10 mouse cellular contexts compared by ENCODE assay signal in genomic region chr11:99071866-99072265, GRCm38 (mm10). TPM values are rescaled to one million over a fixed set of nuclear protein-coding genes. Genes with fewer than 3 reads are reported as not detected.
DNase-seq lines count a peak whose midpoint lies in the region; ATAC-seq and TF ChIP-seq lines count a peak whose summit lies in the region.
"Had no signal": no experiment of that assay in that cellular context is flagged by ENCODE, and none has a peak within 500 bp of the region (broad histone marks: within the 10 kb centered on the region; RNA-seq: fewer than 3 reads in every experiment).

No protein-coding gene starts in this region.

- TF ChIP-seq CTCF in brain, embryonic 14.5 days (IDR thresholded peaks at IDR 0.05; ENCODE audit: borderline replicate concordance, extremely low read depth, insufficient read depth, insufficient read length): no peak

- H3K9me3 ChIP-seq in hindbrain, embryonic 12.5 days (replicated peaks): no peaks in the 10 kb centered on the region
- H3K9me3 ChIP-seq in hindbrain, embryonic 14.5 days (ENCODE audit: control insufficient read depth, low read length): no peaks in the 10 kb centered on the region
- H3K9me3 ChIP-seq in embryonic facial prominence, embryonic 11.5 days (replicated peaks; ENCODE audit: control insufficient read depth, low read length): no peaks in the 10 kb centered on the region
- H3K9me3 ChIP-seq: liver, embryonic 13.5 days had no signal

- 5% methylated on average over 6 of the region's 6 CpGs for WGBS in hindbrain, embryonic 12.5 days
- 18% methylated on average over 6 of the region's 6 CpGs for WGBS in hindbrain, embryonic 14.5 days
- 3% methylated on average over 6 of the region's 6 CpGs for WGBS in embryonic facial prominence, embryonic 11.5 days

- H3K9ac ChIP-seq in hindbrain, embryonic 12.5 days: peak overlapping the region; percentile 32; the same call in 1 of the 2 replicates
- no peak overlapping the region for H3K9ac ChIP-seq in hindbrain, embryonic 14.5 days
- no peak overlapping the region for H3K9ac ChIP-seq in embryonic facial prominence, embryonic 11.5 days (replicated peaks; ENCODE audit: low read length)
- H3K9ac ChIP-seq: liver, embryonic 13.5 days had no signal

- H3K4me3 ChIP-seq in hindbrain, embryonic 12.5 days: no peak overlapping the region
- no peak overlapping the region for H3K4me3 ChIP-seq in hindbrain, embryonic 14.5 days (replicated peaks; ENCODE audit: low read length)
- no peak overlapping the region for H3K4me3 ChIP-seq in embryonic facial prominence, embryonic 11.5 days (ENCODE audit: low read depth, low read length)
- H3K4me3 ChIP-seq: heart, adult 2 months; liver, embryonic 13.5 days had no signal

- H3K4me2 ChIP-seq in hindbrain, embryonic 12.5 days (replicated peaks): peak overlapping the region; percentile 11; the same call in 1 of the 2 replicates
- no peak overlapping the region for H3K4me2 ChIP-seq in hindbrain, embryonic 14.5 days (replicated peaks)
- H3K4me2 ChIP-seq in embryonic facial prominence, embryonic 11.5 days (ENCODE audit: low read depth, low read length): no peak overlapping the region; the same call in 1 of the 2 replicates
- H3K4me2 ChIP-seq: liver, embryonic 13.5 days had no signal

- DNase-seq in hindbrain, embryonic 14.5 days (ENCODE audit: low spot score): no peak
- DNase-seq in brain, embryonic 14.5 days (ENCODE audit: low read depth): peak; percentile 35
- DNase-seq in embryonic facial prominence, embryonic 11.5 days (ENCODE audit: low spot score): peak; percentile 95
- peak; percentile 85 for DNase-seq in mesoderm, embryonic 11.5 days (ENCODE audit: low read depth, low spot score)
- DNase-seq in thymus, postnatal 10 days (ENCODE audit: low spot score in 2 of 2): no peak
- DNase-seq in cerebellum, postnatal 25 days: no peak
- DNase-seq: cerebellum, adult 9-11 months; heart, adult 2 months; liver, embryonic 13.5 days had no signal

- peak; percentile 35; the same call in 1 of the 2 replicates for ATAC-seq in hindbrain, embryonic 12.5 days (ENCODE audit: low FRiP score)
- ATAC-seq in hindbrain, embryonic 14.5 days (ENCODE audit: low FRiP score): no peak
- peak; percentile 93 for ATAC-seq in embryonic facial prominence, embryonic 11.5 days (replicated peaks; ENCODE audit: insufficient number of reproducible peaks, low FRiP score, low TSS enrichment, low read depth)

- no peaks in the 10 kb centered on the region for H3K36me3 ChIP-seq in hindbrain, embryonic 12.5 days
- no peaks in the 10 kb centered on the region for H3K36me3 ChIP-seq in hindbrain, embryonic 14.5 days (replicated peaks; ENCODE audit: control insufficient read depth, insufficient read depth)
- no peaks in the 10 kb centered on the region for H3K36me3 ChIP-seq in embryonic facial prominence, embryonic 11.5 days (replicated peaks; ENCODE audit: control insufficient read depth, insufficient read depth, low read depth, low read length)
- H3K36me3 ChIP-seq: liver, embryonic 13.5 days had no signal

- peak overlapping the region; percentile 46; the same call in 1 of the 2 replicates for H3K27ac ChIP-seq in hindbrain, embryonic 12.5 days
- H3K27ac ChIP-seq in hindbrain, embryonic 14.5 days: no peak overlapping the region
- H3K27ac ChIP-seq in embryonic facial prominence, embryonic 11.5 days (replicated peaks; ENCODE audit: low read depth, low read length): peak overlapping the region; percentile 88
- H3K27ac ChIP-seq: heart, adult 2 months; liver, embryonic 13.5 days had no signal

- H3K27me3 ChIP-seq in hindbrain, embryonic 12.5 days: no peaks in the 10 kb centered on the region
- H3K27me3 ChIP-seq in hindbrain, embryonic 14.5 days (ENCODE audit: control insufficient read depth, insufficient read depth, low read length): no peaks in the 10 kb centered on the region
- H3K27me3 ChIP-seq in embryonic facial prominence, embryonic 11.5 days (ENCODE audit: control insufficient read depth, insufficient read depth, low read length): no peaks in the 10 kb centered on the region
- H3K27me3 ChIP-seq: liver, embryonic 13.5 days had no signal

- peaks cover 22% of the 10 kb centered on the region for H3K4me1 ChIP-seq in hindbrain, embryonic 12.5 days
- peaks cover 2% of the 10 kb centered on the region; the same call in 1 of the 2 replicates for H3K4me1 ChIP-seq in hindbrain, embryonic 14.5 days (replicated peaks; ENCODE audit: control insufficient read depth, insufficient read depth, low read length)
- H3K4me1 ChIP-seq in embryonic facial prominence, embryonic 11.5 days (ENCODE audit: control insufficient read depth, insufficient read depth, low read length): peaks cover 12% of the 10 kb centered on the region

- TF ChIP-seq POLR2A in brain, embryonic 14.5 days (IDR thresholded peaks at IDR 0.05; ENCODE audit: borderline replicate concordance, extremely low read depth, insufficient read depth, insufficient read length, poor library complexity, severe bottlenecking): no peak

RNA-seq across cellular contexts. Expression of gene Tns4, which starts 17.2 kb away (rescaled TPM):
- 0.32 and 0.36 TPM in 2 replicates for polyA plus RNA-seq in hindbrain, embryonic 12.5 days (2016; fragmentation: Nextera tagmentation; extraction: Ambion mirVana)
- polyA plus RNA-seq in hindbrain, embryonic 14.5 days (2014; fragmentation: Nextera tagmentation; extraction: Ambion mirVana): 0.20 TPM in 1 of 2 replicates, not detected in the other
- 0.08 and 0.16 TPM in 2 replicates for polyA plus RNA-seq in brain, embryonic 14.5 days (2012; rRNA removed)
- polyA plus RNA-seq in embryonic facial prominence, embryonic 11.5 days (2014; fragmentation: Nextera tagmentation; extraction: Ambion mirVana): 0.22 and 0.86 TPM in 2 replicates

RNA-seq across cellular contexts. Expression of gene Igfbp4, which starts 30.8 kb away (rescaled TPM):
- polyA plus RNA-seq in hindbrain, embryonic 12.5 days (2016; fragmentation: Nextera tagmentation; extraction: Ambion mirVana): 428 and 445 TPM in 2 replicates
- polyA plus RNA-seq in hindbrain, embryonic 14.5 days (2014; fragmentation: Nextera tagmentation; extraction: Ambion mirVana): 127 and 142 TPM in 2 replicates
- polyA plus RNA-seq in brain, embryonic 14.5 days (2012; rRNA removed): 119 and 145 TPM in 2 replicates
- polyA plus RNA-seq in embryonic facial prominence, embryonic 11.5 days (2014; fragmentation: Nextera tagmentation; extraction: Ambion mirVana): 477 and 548 TPM in 2 replicates

RNA-seq across cellular contexts. Expression of gene Top2a, which starts 47.9 kb away (rescaled TPM):
- polyA plus RNA-seq in hindbrain, embryonic 12.5 days (2016; fragmentation: Nextera tagmentation; extraction: Ambion mirVana): 195 and 199 TPM in 2 replicates
- polyA plus RNA-seq in hindbrain, embryonic 14.5 days (2014; fragmentation: Nextera tagmentation; extraction: Ambion mirVana): 34.2 and 42.4 TPM in 2 replicates
- 57.3 and 70.1 TPM in 2 replicates for polyA plus RNA-seq in brain, embryonic 14.5 days (2012; rRNA removed)
- 397 and 439 TPM in 2 replicates for polyA plus RNA-seq in embryonic facial prominence, embryonic 11.5 days (2014; fragmentation: Nextera tagmentation; extraction: Ambion mirVana)

Comparison
In these comparisons a context has a peak if more than half of its experiments do, and no peak if none do; other contexts are left out.
1. DNase-seq: peak in brain, embryonic 14.5 days (single experiment), embryonic facial prominence, embryonic 11.5 days (single experiment) and mesoderm, embryonic 11.5 days (single experiment); none in hindbrain, embryonic 14.5 days (single experiment), thymus, postnatal 10 days (0 of 2) and cerebellum, postnatal 25 days (0 of 2).